Mouse (Mus musculus): ENCODE measurements at regions not wholly inside any gene's neighbourhood (a gene's known extent, or its start where the extent isn't known, plus 50 kb on each side); places are given as distances from the start of the nearest gene placed in this dataset.

DNA sequence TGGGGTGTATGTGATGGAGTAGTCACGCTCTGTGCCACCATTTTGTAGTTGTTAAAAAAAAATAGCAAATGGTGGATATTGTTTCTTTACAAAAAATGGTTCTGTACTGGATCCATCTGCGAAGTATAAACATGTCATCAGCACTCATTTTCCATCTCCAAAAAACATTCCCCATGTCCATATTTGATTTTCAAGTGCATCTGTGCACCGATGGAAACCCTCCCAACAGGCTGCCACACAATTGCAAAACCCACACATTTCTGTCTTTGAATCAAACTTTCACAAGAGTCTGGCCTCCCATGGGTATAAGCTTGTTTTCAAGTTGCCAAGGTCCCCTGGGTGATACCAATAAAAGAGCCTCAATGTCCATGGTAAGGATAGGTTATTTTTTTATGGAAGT, 51.4 kb upstream of the Zeb2 start:
- H3K4me2 ChIP-seq (ENCODE audit: low read depth, low read length), result no peak overlapping the region
- H3K9me3 ChIP-seq (replicated peaks; ENCODE audit: control insufficient read depth, low read length), result no peaks in the 10 kb centered on the region
- peaks cover 3% of the 10 kb centered on the region; the same call in 1 of the 2 replicates for H3K4me1 ChIP-seq (ENCODE audit: control insufficient read depth, insufficient read depth)
- ATAC-seq (ENCODE audit: insufficient read depth, low read depth), result no peak
- no peaks in the 10 kb centered on the region for H3K27me3 ChIP-seq (ENCODE audit: control insufficient read depth, insufficient read depth, low read length)
- no peak overlapping the region for H3K27ac ChIP-seq (ENCODE audit: low read depth)
- H3K36me3 ChIP-seq (replicated peaks; ENCODE audit: control insufficient read depth, insufficient read depth, low read length), result no peaks in the 10 kb centered on the region
- DNase-seq (ENCODE audit: low spot score), result no peak
- H3K4me3 ChIP-seq (ENCODE audit: low read depth, low read length), result no peak overlapping the region
- no peak overlapping the region for H3K9ac ChIP-seq (replicated peaks; ENCODE audit: low read depth, low read length)
- no peak for TF ChIP-seq CTCF (IDR thresholded peaks at IDR 0.05; ENCODE audit: low read depth)
- TF ChIP-seq EP300 (IDR thresholded peaks at IDR 0.05; ENCODE audit: low read depth), result no peak
- 93% methylated on average over 3 of the region's 3 CpGs for WGBS
